Mouse (Mus musculus): ENCODE results near the gene Msi2. TPM values are rescaled to one million over a fixed set of nuclear protein-coding genes. Genes with fewer than 3 reads are reported as not detected.

The Msi2 gene
- total RNA-seq, 2 experiments from 2014 or later, result 110 to 113 TPM

DNA sequence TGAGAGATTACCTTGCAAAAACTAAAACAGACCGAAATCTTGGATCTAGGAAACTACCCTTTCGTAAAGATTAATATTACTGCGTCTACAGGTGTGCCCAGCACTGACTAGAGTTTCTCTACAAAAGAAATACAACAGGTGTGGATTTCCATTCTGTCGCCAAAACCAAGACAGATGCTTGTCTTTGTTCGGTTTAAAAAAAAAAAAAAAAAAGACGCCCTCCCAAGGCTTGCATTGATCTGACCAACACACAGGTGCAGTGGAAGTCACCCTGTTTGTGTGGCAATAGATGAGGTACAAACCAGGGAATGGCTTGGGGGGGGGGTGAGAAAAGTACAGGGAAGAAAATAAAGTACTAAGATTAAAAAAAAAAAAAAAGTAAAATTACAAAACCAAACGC is 4.2 kb downstream of the Msi2 start:
- DNase-seq (ENCODE audit: low spot score in 2 of 2), result no peak

DNA sequence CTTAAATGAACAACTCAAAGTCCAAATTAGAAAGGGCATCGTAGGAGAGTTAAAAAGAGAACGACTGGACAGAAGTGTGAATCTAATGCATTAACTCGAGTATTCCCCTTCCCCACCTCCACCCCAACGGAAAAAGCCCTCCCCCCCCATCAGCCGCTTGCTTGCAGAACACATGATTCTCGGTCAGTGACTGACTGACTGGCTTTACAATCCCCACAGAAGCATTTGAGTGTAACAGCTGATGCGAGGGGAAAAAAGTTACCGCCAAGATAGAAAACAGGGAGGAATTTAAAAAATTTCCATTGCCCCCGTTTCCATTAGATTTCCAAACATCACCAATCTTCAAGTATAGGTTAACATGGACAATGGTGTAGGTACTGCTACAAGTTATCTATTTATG is 4.8 kb downstream of the Msi2 start:
- DNase-seq (ENCODE audit: low spot score in 2 of 2), result no peak

DNA sequence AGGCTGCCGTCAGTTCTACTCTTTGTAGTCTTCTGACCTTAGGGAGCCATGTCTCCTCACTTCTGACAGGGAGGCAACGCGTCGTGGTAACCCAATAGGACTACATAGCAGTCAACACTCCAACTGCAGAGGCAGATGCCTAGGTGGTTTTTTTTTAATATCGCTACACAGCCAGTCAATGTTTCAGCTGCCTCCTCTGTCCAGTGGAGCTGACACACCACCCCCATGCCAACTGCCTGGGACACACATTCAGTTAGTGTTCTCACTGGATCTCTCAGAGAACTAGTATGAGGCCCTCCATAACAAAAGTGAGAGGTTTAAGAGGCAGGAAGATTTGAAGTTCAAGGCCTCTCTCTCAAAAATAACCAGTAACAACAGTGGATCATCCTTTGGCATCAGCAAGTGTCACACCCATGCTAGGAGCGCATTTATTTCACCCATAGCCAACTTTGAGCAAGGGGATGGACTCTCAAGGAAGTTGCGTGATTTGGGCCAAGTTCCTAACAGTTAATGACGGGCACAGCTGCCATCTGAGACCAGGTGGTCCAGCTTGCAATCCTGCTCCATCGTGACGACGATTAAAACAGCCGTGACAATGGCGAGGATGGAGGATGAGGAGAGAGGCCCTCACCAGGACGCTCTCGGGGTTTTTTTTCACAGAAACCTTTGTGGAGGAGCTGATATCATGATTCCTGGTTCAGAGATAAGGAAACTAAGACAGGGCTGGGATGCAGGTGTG is 8.3 kb downstream of the Msi2 start:
- DNase-seq (ENCODE audit: low spot score in 2 of 2), result no peak

DNA sequence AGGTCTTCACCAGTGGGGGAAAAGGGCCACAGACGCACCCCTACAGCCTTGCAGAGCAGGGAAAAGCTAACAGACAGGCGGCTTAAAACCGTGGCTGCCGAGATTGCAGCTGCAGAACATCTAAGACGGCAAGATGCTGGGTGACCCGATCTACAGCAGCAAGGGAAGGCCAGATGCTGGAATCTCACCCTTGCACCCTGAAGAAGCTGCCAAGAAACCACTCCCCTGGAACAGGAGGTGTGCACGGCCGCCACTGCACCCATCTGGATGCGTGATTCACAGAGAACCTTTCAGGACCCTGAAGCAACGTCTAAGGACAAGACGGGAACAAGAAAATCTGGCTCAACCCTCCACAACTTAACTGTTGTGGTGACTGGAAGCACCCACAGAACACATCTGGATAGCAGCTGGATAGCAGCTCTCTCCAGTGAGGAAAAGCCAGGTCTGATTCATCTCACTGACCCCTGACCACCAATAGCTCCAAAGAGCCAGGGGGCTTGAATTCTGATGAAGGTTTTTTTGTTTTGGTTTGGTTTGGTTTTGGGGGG is 11.0 kb downstream of the Msi2 start:
- no peak for DNase-seq (ENCODE audit: low spot score in 2 of 2)

DNA sequence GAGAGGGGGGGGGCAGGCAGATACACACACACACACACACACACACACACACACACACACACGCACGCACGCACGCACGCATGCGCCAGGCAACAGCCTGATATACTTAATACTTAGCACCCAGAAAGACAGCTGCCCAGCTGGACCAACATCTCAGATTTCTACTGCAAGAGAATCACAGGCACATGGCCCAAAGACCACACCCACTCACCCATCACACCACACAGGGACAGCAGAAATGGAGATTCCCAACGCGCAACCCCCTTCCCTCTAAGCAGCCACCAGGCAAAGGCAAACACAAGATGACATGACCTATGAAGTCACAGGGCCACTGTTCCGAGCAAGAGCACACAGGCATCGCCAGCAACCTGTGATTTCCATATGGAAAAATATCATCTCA is 13.6 kb downstream of the Msi2 start:
- DNase-seq (ENCODE audit: low spot score in 2 of 2), result no peak

DNA sequence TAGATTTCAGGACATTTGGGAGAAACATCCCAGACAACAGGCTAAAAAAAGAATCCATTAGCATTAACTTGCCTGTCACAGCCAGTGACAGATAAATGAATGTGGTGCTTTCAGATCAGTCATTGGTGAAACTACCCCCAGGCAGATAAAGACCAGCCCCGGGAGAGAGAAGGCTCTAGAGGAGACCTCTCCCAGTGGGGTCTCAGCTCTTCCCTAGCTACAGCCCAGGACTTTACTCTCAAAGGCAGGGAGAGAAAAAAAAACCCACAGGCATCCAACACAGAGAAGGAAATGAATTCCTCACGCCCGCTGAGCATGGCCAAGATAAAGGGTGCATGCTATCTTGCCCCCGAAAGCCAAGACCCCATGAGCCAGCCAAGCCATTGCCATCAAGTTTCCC is 15.1 kb downstream of the Msi2 start:
- DNase-seq (ENCODE audit: low spot score in 2 of 2), result no peak

DNA sequence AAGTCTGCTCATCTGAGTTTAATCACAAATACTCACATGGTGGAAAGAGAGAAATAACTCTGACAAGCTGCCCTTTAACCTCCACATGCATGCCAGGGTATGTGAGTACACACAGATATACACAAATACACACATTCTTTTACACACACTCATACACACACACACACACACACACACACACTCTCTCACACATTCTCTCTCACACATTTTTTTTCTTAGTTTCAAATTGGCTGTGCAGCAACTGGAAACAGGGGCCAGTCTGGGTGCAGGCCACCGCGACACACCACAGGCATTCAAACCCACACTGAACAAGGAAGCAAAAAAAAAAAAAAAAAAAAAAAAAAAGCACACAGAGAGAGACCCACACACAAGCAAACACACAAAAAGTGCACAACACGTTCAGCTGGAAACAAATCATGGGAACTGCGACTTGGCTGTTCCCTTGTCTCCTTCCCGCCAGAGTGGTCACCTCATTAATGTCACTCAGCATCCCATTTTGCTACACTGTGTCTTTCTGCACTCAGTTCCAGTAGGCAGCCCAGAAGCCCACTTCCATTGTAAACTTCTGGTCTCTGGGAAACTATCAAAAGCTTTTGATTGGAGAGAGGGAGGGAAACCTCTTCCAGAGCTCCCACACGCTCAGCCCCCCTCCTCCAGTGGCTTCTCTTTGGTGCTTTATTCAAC is 16.2 kb downstream of the Msi2 start:
- DNase-seq (ENCODE audit: low spot score in 2 of 2), result no peak

DNA sequence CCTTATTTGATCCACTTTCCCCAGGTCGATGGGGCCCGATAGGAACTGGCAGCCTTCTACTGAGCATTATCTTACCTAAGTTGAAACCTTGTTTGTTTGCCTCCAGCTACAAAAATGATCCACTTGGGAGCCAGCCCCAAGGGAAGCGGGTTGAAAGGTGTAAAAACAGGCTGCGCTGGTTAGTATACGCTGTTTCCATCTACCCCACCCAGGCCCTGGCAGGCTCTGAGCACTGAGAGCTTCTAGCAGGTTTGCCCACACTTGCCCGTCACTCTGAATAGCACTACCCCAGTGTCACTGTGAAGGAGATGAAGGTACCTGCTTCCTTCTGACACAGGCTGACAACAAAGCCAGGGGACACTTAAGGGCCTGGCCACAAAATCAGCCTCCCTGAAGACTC is 17.3 kb downstream of the Msi2 start:
- no peak for DNase-seq (ENCODE audit: low spot score in 2 of 2)

DNA sequence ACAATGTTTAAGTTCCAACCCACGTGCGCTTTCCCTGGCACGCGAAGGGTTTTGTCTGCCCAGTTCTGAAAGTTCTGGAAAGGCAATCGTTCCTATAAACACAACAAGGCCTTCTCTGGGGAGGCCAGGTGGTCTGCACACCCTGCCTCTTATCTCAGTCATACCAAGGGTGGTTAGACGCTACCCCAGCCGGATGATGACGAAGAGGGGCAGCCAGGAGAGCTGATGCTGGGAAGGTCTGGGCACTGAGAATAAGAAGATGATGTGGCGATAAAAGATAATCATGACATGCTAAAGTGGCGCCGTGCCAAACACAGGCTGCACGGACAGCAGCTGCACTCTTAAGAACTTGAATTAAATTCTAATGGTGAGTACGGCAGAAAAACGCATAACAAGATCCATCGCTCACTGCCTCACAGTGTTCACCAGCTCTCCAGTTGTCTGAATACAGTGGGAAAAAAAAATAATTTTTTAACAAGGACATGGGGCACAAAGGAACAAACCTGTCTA is 18.1 kb downstream of the Msi2 start:
- DNase-seq (ENCODE audit: low spot score in 2 of 2), result no peak

DNA sequence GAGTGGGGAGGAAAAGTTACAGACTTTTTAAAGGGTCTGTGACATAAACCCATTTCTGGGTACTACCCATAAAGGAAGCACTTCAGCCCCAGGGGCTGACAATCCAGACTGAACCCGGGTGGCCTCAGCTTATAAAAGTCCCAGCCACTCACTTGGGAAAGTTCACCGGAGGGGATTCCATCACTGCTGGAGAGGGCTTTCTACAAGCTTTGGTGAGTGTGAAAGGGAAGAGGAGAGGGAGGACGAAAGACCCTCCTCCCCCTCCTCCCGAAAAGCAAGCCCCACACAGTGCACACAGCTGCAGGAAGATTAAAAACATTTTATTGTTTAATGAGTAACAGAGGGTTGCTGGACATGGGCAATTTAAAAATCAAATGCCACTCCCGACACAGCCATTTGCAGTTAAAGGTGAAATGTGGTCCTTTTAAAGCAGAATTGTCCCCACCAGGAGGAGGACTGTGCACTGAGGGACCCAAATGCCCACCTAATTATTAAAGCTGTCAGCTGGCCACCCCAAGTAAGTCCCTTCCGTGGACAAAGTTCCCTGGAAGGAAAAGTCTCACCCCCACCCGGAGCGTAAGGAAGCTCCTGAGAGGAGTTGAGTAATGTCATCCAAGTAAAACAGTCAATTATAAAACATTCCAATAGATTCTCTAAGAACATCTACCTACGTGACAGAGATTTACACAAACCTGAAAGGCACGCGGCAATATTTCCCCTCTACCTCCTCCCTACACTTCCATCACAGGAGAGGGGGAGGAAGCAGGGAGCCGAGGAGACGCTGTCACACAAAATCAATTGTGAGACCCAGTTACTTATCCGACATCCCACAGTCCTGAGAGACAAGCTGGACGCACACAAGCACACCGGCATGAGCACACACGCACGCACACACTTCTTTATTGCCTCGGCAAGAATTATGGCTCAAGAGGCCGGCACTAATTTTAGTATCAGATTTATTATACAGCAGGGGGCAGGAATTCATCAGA is 24.1 kb downstream of the Msi2 start:
- no peak for DNase-seq (ENCODE audit: low spot score in 2 of 2)

DNA sequence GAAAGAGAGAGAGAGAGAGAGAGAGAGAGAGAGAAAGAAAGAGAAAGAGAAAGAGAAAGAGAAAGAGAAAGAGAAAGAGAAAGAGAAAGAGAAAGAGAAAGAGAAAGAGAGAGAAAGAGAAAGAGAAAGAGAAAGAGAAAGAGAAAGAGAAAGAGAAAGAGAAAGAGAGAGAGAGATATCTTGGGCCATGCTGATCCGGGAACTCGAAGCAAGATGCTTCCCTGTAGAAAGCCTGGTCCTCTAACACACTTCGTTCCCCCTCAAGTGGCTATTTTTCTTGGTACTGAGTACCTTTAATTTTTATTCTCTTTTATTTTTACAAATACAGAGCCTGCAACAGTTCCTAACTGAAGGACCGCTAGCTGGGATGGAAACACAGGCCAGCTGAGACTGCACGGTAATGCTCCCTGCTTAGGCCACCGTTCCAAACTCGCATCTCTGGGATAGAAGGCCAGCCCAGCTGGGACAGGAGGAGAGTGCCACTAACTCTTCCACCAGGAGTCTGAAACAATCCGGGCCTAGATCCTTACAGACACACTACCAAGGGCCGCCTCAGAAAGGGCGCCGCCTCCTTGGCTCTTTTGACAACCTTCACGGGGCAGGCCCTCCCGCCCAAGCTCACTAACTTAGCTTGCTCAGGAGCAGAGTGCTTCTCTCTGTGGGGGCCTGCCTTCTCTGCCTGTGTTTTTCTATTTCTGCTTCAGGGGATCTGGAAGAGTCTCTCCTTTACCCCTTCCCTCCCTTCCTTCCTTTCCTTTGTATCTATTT is 25.1 kb downstream of the Msi2 start:
- no peak for DNase-seq (ENCODE audit: low spot score in 2 of 2)

DNA sequence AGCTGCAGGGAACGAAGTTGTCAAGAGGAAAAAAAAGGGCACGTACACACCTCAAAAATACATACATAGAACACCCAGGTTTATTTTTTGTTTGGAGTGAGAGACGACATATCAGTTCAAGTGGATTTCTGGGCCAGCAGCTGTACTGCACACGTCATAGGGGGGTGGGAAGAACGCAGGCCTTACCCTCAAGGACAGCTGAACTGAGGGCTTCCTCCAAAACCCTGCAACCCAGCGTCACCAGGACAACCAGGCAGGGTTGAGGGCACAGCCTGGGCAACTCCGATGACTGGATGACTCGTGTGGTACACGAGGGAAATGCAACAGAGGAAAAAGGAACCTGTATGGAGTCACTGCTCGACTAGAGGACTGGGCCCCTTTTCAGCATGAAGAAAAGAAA is 25.9 kb downstream of the Msi2 start:
- no peak for DNase-seq (ENCODE audit: low spot score in 2 of 2)

DNA sequence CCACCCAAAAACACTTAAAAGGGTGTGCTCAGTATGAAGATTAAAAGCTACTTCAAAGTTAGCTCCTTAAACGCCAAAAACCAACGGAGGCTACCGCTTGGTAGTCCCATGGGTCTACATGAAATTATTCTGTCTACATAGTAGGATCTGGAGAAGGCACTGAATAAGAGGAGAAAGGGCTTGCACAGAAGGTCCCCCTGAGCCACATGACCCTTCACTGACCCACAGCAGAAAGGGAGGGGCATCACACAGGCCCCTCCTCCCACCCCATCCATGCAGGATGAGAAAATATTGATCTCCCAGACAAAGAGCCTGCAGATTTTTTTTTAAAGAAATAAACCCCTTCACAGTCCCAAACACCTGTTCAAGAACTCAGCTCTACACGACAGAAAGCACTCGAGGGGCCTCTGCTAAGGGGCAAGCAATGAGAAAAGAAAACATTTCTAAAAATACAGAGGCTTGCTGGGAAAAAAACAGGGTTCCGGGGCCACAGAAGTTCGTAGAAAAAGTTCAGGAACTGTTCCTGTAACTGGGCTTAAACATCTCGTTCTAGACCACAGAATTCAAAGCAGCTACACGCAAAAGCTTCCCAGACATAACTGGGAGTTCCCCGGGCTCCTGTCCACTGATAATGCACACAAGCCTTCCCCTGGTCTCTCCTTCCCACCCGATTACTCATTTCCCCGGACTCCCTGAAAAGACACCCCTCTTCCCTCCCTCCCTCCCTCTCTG is 27.6 kb downstream of the Msi2 start:
- no peak for DNase-seq (ENCODE audit: low spot score in 2 of 2)

DNA sequence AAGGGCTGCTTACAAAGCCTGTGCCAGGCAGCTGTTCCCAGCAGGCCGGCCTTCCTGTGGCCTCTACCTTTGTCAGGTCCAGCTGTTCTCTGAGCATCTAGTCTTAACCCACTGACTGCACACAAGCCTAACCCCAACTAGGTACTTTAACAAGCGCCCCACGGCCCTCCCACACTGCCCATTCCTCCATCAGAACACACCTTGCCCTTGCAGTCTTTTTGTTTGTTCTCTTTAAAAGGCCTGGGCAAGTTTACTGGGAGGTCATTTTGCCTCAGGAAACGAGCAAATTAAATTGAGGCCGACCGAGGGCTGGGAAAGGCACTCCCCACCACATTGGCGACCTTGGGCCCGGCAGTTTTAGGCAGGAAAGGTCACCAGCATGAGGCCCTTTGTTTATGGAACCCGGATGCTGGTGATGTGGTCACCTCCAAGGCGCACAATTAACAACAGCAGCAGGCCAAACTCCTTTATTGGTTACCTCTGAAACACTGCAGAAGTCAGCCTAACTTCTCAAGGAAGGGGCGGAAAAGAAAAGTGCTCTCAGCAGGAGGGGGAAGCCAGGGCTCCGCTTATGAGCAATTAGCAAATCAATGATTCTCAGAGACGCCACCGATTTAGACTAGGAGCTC is 28.4 kb downstream of the Msi2 start:
- DNase-seq (ENCODE audit: low spot score in 2 of 2), result no peak

DNA sequence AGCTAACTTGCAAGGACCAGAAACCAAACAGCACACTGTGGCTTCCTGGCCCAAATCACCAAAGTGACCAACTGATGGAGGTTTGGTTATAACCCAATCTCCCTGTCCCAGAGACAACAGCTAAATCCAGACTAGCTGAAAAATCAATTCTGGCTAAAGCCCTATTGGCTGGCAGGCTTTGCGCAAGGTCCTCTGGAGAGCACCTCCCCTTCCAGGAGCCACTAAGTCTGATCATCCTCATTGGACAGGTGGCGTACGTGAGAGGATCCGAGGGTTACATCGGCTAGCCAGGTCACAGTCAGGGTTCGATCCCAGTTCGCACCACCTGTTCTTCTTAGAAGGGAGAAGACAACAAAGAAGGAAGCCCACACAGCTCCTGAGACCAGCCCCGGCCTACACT is 29.7 kb downstream of the Msi2 start:
- no peak for DNase-seq (ENCODE audit: low spot score in 2 of 2)

DNA sequence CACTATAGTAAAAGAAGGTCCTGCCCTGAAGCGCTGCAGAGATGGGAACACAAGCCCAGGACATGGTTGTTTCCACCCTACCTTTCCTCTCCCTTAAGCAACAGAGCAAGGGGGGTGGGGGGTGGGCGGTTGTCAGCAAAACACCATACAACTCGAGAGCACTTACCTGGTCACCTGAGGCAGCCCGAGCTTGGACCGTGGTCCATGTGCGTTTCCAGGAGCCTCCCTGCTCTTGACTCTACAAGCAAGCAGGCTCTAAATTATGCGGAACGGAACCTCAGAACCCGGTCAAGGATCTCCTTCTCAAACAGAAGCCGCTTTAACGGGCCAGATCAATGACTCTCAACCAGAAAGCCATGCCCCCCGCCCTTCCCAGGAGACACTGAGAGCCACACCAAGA is 30.6 kb downstream of the Msi2 start:
- no peak for DNase-seq (ENCODE audit: low spot score in 2 of 2)

DNA sequence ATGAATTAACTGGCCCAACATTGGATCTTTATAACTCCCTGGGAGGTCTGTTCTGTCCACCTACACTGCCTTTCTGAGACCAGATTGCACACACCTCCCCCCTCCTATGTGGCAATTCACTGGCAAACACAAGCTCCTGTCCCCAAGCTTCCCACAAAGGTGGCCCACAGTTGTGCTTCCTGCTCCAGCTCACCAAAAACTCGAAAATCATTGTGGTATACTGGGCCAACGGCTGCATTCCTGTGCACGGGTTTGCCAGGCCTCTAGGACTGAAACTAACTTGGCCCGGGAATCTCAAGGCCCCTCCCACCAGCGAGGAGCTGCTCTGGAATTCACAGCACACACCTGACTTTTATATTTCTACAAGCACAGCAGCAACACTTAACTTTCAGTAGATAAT is 31.3 kb downstream of the Msi2 start:
- DNase-seq (ENCODE audit: low spot score in 2 of 2), result no peak

DNA sequence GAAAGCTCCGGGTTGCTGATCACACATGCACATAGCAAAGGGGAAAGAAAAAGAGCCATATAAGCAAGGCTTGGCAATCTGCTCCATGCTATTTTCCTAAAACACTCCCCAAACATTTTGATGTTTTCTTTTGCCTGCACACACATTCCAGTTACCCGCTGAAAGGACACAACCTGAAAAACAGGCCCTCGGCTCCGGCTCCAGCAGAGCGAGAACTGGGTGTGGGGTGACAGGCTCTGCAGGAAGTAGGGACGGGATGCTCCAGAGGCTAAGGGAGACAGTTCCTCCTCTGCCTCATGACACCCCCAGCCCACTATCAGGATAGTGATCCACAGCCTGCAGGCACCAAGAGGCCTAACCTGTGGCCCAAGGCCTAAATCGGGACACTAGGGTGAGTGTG is 32.3 kb downstream of the Msi2 start:
- no peak for DNase-seq (ENCODE audit: low spot score in 2 of 2)

DNA sequence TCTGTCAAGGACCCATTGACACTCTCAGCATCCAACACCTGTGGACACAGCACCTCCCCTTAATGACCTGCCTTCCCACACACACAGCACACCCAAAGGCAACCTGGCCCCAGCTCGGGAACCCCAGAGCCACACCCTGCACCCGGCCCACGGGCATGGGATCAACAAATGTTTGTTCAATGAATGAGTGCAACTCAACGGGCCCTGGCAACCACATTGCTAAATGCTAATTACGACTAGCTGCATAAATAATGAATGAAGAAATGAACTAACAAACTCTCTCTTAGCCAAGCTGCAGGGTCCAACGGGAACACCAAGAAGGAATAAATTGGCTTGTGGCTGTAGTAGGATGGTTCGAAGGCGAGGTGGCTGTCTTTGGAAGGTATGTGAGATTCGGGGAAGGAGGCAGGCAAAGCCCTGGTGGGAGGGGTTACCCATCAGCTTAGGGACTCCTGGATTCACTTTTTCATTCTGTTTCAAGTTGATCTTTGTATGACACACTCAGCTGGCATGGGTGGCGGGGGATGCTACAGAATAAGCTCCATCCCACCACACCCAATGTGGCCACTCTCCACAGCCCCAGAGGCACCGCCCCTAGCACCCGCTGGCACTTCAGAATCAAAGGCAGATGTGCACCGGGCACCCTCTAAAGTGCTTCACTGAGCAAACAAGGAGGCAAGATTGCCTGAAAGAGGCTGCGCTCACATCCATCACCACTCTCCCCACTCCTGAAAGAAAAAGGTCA is 35.1 kb downstream of the Msi2 start:
- peak; percentile 14 to 23 for DNase-seq (ENCODE audit: low spot score in 2 of 2)

All from layer of hippocampus, adult 18-20 months (tissue).